Mouse (Mus musculus): ENCODE measurements at regions not wholly inside any gene's neighbourhood (a gene's known extent, or its start where the extent isn't known, plus 50 kb on each side); places are given as distances from the start of the nearest gene placed in this dataset.

GRCm38 (mm10) chr14:24751227-24751626 is 264.3 kb downstream of the Rps24 start:
- ATAC-seq = no peak
- WGBS = 90% methylated on average over 8 of the region's 8 CpGs
- H3K27me3 ChIP-seq (replicated peaks; ENCODE audit: control insufficient read depth, insufficient read depth, low read length) = no peaks in the 10 kb centered on the region

GRCm38 (mm10) chr14:24754753-24755152 is 267.8 kb downstream of the Rps24 start:
- H3K36me3 ChIP-seq (ENCODE audit: control insufficient read depth, insufficient read depth) = no peaks in the 10 kb centered on the region
- H3K9ac ChIP-seq (replicated peaks; ENCODE audit: low read depth, low read length) = no peak overlapping the region
- H3K27me3 ChIP-seq (replicated peaks; ENCODE audit: control insufficient read depth, insufficient read depth, low read length) = no peaks in the 10 kb centered on the region
- no peak overlapping the region for H3K27ac ChIP-seq (ENCODE audit: low read length)
- ATAC-seq = no peak
- no peaks in the 10 kb centered on the region for H3K9me3 ChIP-seq (ENCODE audit: control insufficient read depth, low read length)
- no peak overlapping the region for H3K4me3 ChIP-seq (replicated peaks; ENCODE audit: low read length)
- H3K4me1 ChIP-seq (replicated peaks; ENCODE audit: control insufficient read depth, insufficient read depth, low read length) = peaks cover 17% of the 10 kb centered on the region; the same call in 1 of the 2 replicates
- no peak overlapping the region for H3K4me2 ChIP-seq (ENCODE audit: low read length)
- 36% methylated on average over 1 of the region's 1 CpGs for WGBS

More at GRCm38 (mm10) chr14:24751227-24751626, 264.3 kb downstream of the Rps24 start:
- H3K4me2 ChIP-seq (ENCODE audit: low read length) = no peak overlapping the region
- no peak overlapping the region for H3K4me3 ChIP-seq (replicated peaks; ENCODE audit: low read length)
- H3K9me3 ChIP-seq (ENCODE audit: control insufficient read depth, low read length) = no peaks in the 10 kb centered on the region
- no peak overlapping the region for H3K27ac ChIP-seq (ENCODE audit: low read length)
- no peaks in the 10 kb centered on the region for H3K36me3 ChIP-seq (ENCODE audit: control insufficient read depth, insufficient read depth)
- H3K9ac ChIP-seq (replicated peaks; ENCODE audit: low read depth, low read length) = no peak overlapping the region
- H3K4me1 ChIP-seq (replicated peaks; ENCODE audit: control insufficient read depth, insufficient read depth, low read length) = peaks cover 26% of the 10 kb centered on the region

GRCm38 (mm10) chr14:24755426-24756117 is 268.6 kb downstream of the Rps24 start:
- H3K4me3 ChIP-seq (replicated peaks; ENCODE audit: low read length) = no peak overlapping the region
- no peaks in the 10 kb centered on the region for H3K9me3 ChIP-seq (ENCODE audit: control insufficient read depth, low read length)
- no peak overlapping the region for H3K9ac ChIP-seq (replicated peaks; ENCODE audit: low read depth, low read length)
- no peak overlapping the region for H3K4me2 ChIP-seq (ENCODE audit: low read length)
- no peak for ATAC-seq
- no peaks in the 10 kb centered on the region for H3K27me3 ChIP-seq (replicated peaks; ENCODE audit: control insufficient read depth, insufficient read depth, low read length)
- H3K4me1 ChIP-seq (replicated peaks; ENCODE audit: control insufficient read depth, insufficient read depth, low read length) = peaks cover 23% of the 10 kb centered on the region; the same call in 1 of the 2 replicates
- no peak overlapping the region for H3K27ac ChIP-seq (ENCODE audit: low read length)
- 78% methylated on average over 12 of the region's 12 CpGs for WGBS
- no peaks in the 10 kb centered on the region for H3K36me3 ChIP-seq (ENCODE audit: control insufficient read depth, insufficient read depth)

- H3K27ac ChIP-seq (ENCODE audit: low read length) = no peak overlapping the region
- no peak overlapping the region for H3K4me2 ChIP-seq (ENCODE audit: low read length)
- no peaks in the 10 kb centered on the region for H3K27me3 ChIP-seq (replicated peaks; ENCODE audit: control insufficient read depth, insufficient read depth, low read length)
- no peaks in the 10 kb centered on the region for H3K36me3 ChIP-seq (ENCODE audit: control insufficient read depth, insufficient read depth)
- 67% methylated on average over 1 of the region's 1 CpGs for WGBS
- no peak overlapping the region for H3K9ac ChIP-seq (replicated peaks; ENCODE audit: low read depth, low read length)
- ATAC-seq = no peak
- H3K9me3 ChIP-seq (ENCODE audit: control insufficient read depth, low read length) = no peaks in the 10 kb centered on the region
- H3K4me1 ChIP-seq (replicated peaks; ENCODE audit: control insufficient read depth, insufficient read depth, low read length) = peaks cover 31% of the 10 kb centered on the region; the same call in 1 of the 2 replicates
- H3K4me3 ChIP-seq (replicated peaks; ENCODE audit: low read length) = no peak overlapping the region
Observed at GRCm38 (mm10) chr14:24757302-24757701, 270.4 kb downstream of the Rps24 start.

- Histone ChIP-seq H3K27ac (ENCODE audit: low read length) (no peak overlapping the region), H3K9me3 (ENCODE audit: control insufficient read depth, low read length) (no peaks in the 10 kb centered on the region), H3K27me3 (replicated peaks; ENCODE audit: control insufficient read depth, insufficient read depth, low read length) (no peaks in the 10 kb centered on the region), H3K4me1 (replicated peaks; ENCODE audit: control insufficient read depth, insufficient read depth, low read length) (peaks cover 36% of the 10 kb centered on the region), H3K9ac (replicated peaks; ENCODE audit: low read depth, low read length) (no peak overlapping the region), H3K4me2 (ENCODE audit: low read length) (no peak overlapping the region), H3K36me3 (ENCODE audit: control insufficient read depth, insufficient read depth) (no peaks in the 10 kb centered on the region), H3K4me3 (replicated peaks; ENCODE audit: low read length) (no peak overlapping the region)
- 72% methylated on average over 1 of the region's 1 CpGs for WGBS
- ATAC-seq = no peak
Observed at GRCm38 (mm10) chr14:24757843-24758242, 270.9 kb downstream of the Rps24 start.

GRCm38 (mm10) chr14:24760926-24761325 is 274.0 kb downstream of the Rps24 start:
- no peak overlapping the region for H3K4me3 ChIP-seq (replicated peaks; ENCODE audit: low read length)
- no peaks in the 10 kb centered on the region for H3K9me3 ChIP-seq (ENCODE audit: control insufficient read depth, low read length)
- H3K9ac ChIP-seq (replicated peaks; ENCODE audit: low read depth, low read length) = no peak overlapping the region
- peak overlapping the region; percentile 24; the same call in 1 of the 2 replicates for H3K27ac ChIP-seq (ENCODE audit: low read length)
- 50% methylated on average over 1 of the region's 1 CpGs for WGBS
- peak; percentile 41; the same call in 1 of the 2 replicates for ATAC-seq
- H3K4me2 ChIP-seq (ENCODE audit: low read length) = no peak overlapping the region
- peaks cover 57% of the 10 kb centered on the region for H3K4me1 ChIP-seq (replicated peaks; ENCODE audit: control insufficient read depth, insufficient read depth, low read length)
- no peaks in the 10 kb centered on the region for H3K27me3 ChIP-seq (replicated peaks; ENCODE audit: control insufficient read depth, insufficient read depth, low read length)
- no peaks in the 10 kb centered on the region for H3K36me3 ChIP-seq (ENCODE audit: control insufficient read depth, insufficient read depth)

- Histone ChIP-seq H3K4me3 (replicated peaks; ENCODE audit: low read length) (no peak overlapping the region), H3K4me1 (replicated peaks; ENCODE audit: control insufficient read depth, insufficient read depth, low read length) (peaks cover 51% of the 10 kb centered on the region), H3K9ac (replicated peaks; ENCODE audit: low read depth, low read length) (peak overlapping the region; percentile 25; the same call in 1 of the 2 replicates), H3K27ac (ENCODE audit: low read length) (peak overlapping the region; percentile 67), H3K27me3 (replicated peaks; ENCODE audit: control insufficient read depth, insufficient read depth, low read length) (no peaks in the 10 kb centered on the region), H3K9me3 (ENCODE audit: control insufficient read depth, low read length) (no peaks in the 10 kb centered on the region), H3K4me2 (ENCODE audit: low read length) (no peak overlapping the region), H3K36me3 (ENCODE audit: control insufficient read depth, insufficient read depth) (no peaks in the 10 kb centered on the region)
- WGBS = 13% methylated on average over 7 of the region's 7 CpGs
- peak; percentile 52 for ATAC-seq
Observed at GRCm38 (mm10) chr14:24762468-24763274, 275.7 kb downstream of the Rps24 start.

GRCm38 (mm10) chr14:24763275-24763812 is 276.4 kb downstream of the Rps24 start:
- peak overlapping the region; percentile 25; the same call in 1 of the 2 replicates for H3K9ac ChIP-seq (replicated peaks; ENCODE audit: low read depth, low read length)
- H3K27me3 ChIP-seq (replicated peaks; ENCODE audit: control insufficient read depth, insufficient read depth, low read length) = no peaks in the 10 kb centered on the region
- H3K9me3 ChIP-seq (ENCODE audit: control insufficient read depth, low read length) = no peaks in the 10 kb centered on the region
- no peaks in the 10 kb centered on the region for H3K36me3 ChIP-seq (ENCODE audit: control insufficient read depth, insufficient read depth)
- H3K27ac ChIP-seq (ENCODE audit: low read length) = peak overlapping the region; percentile 67
- H3K4me1 ChIP-seq (replicated peaks; ENCODE audit: control insufficient read depth, insufficient read depth, low read length) = peaks cover 49% of the 10 kb centered on the region
- H3K4me2 ChIP-seq (ENCODE audit: low read length) = no peak overlapping the region
- 41% methylated on average over 9 of the region's 9 CpGs for whole genome bisulfite sequencing
- H3K4me3 ChIP-seq (replicated peaks; ENCODE audit: low read length) = no peak overlapping the region
- peak; percentile 22 for ATAC-seq

- no peak for ATAC-seq
- 59% methylated on average over 7 of the region's 7 CpGs for WGBS
- Histone ChIP-seq H3K4me3 (replicated peaks; ENCODE audit: low read length) (no peak overlapping the region), H3K27me3 (replicated peaks; ENCODE audit: control insufficient read depth, insufficient read depth, low read length) (no peaks in the 10 kb centered on the region), H3K9ac (replicated peaks; ENCODE audit: low read depth, low read length) (no peak overlapping the region), H3K36me3 (ENCODE audit: control insufficient read depth, insufficient read depth) (no peaks in the 10 kb centered on the region), H3K9me3 (ENCODE audit: control insufficient read depth, low read length) (no peaks in the 10 kb centered on the region), H3K4me1 (replicated peaks; ENCODE audit: control insufficient read depth, insufficient read depth, low read length) (peaks cover 46% of the 10 kb centered on the region), H3K27ac (ENCODE audit: low read length) (no peak overlapping the region), H3K4me2 (ENCODE audit: low read length) (no peak overlapping the region)
Observed at GRCm38 (mm10) chr14:24763845-24764244, 276.9 kb downstream of the Rps24 start.

Data from forebrain, embryonic 16.5 days (tissue).